Mouse (Mus musculus): Measurements from ENCODE around the gene Slc4a3.

The Slc4a3 gene

GRCm38 (mm10) chr1:75595930-75596329, 49.9 kb downstream of the Slc4a3 start:
- no peak for DNase-seq (ENCODE audit: low spot score in 2 of 2)

GRCm38 (mm10) chr1:75596906-75597305, 50.8 kb downstream of the Slc4a3 start:
- DNase-seq (ENCODE audit: low spot score in 2 of 2), result no peak

GRCm38 (mm10) chr1:75597622-75598021, 51.6 kb downstream of the Slc4a3 start:
- peak in 1 of 2 experiments; percentile 63 for DNase-seq (ENCODE audit: low spot score in 2 of 2)

- no peak for DNase-seq (ENCODE audit: low spot score in 2 of 2)
Measured at GRCm38 (mm10) chr1:75601738-75602137, 55.7 kb downstream of the Slc4a3 start.

GRCm38 (mm10) chr1:75603584-75603983, 57.5 kb downstream of the Slc4a3 start:
- no peak for DNase-seq (ENCODE audit: low spot score in 2 of 2)

GRCm38 (mm10) chr1:75608225-75608624, 62.2 kb downstream of the Slc4a3 start:
- no peak for DNase-seq (ENCODE audit: low spot score in 2 of 2)

- DNase-seq (ENCODE audit: low spot score in 2 of 2), result no peak
Measured at GRCm38 (mm10) chr1:75608625-75609263, 62.7 kb downstream of the Slc4a3 start.

- DNase-seq (ENCODE audit: low spot score in 2 of 2), result no peak
Measured at GRCm38 (mm10) chr1:75609264-75609662, 63.2 kb downstream of the Slc4a3 start.

- no peak for DNase-seq (ENCODE audit: low spot score in 2 of 2)
Measured at GRCm38 (mm10) chr1:75610553-75610952, 64.5 kb downstream of the Slc4a3 start.
